Mouse (Mus musculus) colon, adult 2 months (tissue): ENCODE measurements around the gene Skint6. TPM values are rescaled to one million over a fixed set of nuclear protein-coding genes. Genes with fewer than 3 reads are reported as not detected.

Experiments
- polyA plus RNA-seq: library from polyadenylated mRNA; depleted of rRNA; stranded (reverse); fragments of >200 nt; gene quantifications from 2 replicates; pipeline ENCODE4 v1.2.3, GENCODE M21; 2012; rRNA removed

Gene Skint6
- not detected in 2 replicates for polyA plus RNA-seq

DNA sequence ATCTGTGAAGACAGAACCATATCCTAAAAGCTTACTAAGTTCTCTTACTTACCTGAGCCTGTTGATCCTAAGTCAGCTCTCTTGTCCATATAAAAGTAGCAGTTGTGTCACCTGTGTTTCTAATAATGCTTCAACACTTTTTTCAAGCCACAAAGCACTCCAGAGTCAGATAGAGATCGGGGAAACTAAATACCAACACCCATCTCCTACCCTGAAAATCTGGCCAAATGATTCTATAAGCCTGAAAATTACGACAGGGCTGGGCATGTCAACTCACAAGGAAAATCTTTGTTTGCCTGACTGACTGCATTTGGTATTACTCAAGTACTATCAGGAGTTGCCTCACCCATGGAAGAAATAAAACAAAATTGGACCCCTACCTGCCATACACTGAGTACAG is at the start of gene Skint6:
Gene Skint6 (minus strand): TSS at position 101 of the 400 bp plus-strand sequence.

DNA sequence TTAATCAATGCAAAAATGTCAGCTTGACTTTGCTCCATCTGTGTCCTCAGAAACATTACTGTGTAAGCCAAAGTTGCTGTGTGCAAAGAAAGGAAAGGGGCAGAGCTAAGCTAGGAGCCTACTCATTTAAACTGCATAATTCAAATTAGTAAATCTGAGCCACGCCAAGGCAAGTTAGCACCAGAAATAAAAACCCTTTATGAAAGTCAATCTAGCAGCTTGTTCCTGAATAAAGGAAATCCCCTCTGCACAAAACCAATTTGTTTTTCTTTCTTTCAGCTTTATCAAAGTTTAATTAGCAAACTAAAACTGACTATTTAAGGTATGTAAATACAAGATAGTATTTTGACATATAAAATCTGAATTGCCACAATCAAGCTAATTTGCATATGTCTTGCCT is 512.0 kb downstream of the Skint6 start, which contains the start of gene Skint10:
Gene Skint10 (minus strand): TSS at position 101 of the 400 bp plus-strand sequence.

